Mouse (Mus musculus) adipocyte (in vitro differentiated cells): ENCODE measurements around the gene Gm20721.
A peak's percentile ranks its signal among the peaks of the same experiment; 100 is the strongest.
"Not testable (repeated sequence)": the region's sequence is repeated elsewhere in the genome, so short reads cannot be mapped to it uniquely, and the experiment has no call there.

Experiments used
- DNase-seq: peaks from one replicate; pipeline ENCODE4 v3.0.0-alpha.2; 2016; ENCODE audit warnings: low spot score

Gm20721 gene

GRCm38 (mm10) chr2:174346612-174346998 is at the start of gene Gm20721:
Gene Gm20721, minus strand, starts transcription at chr2:174346712.
- no peak for DNase-seq

GRCm38 (mm10) chr2:174393383-174393782 is 46.9 kb upstream of the Gm20721 start:
- no peak for DNase-seq

- DNase-seq = no peak
Measured at GRCm38 (mm10) chr2:174392554-174392953, 46.0 kb upstream of the Gm20721 start.

DNA sequence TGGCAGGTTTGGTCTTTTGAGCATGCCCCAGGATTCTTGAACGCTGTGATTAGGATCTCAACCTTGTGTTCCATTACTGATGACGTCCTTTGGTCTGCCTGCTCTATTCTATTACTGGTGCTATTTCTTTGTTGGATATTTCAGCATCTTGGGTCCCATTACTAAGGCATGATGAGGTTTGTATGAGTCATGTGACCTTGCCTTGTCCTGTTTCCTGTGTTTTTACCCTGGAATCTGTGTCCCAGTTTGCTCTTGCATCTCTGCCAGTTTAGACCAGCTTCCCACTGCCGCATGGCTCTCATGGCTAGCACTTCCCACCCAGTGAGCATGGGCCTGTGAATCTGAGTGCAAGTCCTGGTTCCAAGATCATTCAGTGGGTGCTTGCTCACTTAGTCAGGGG is 45.4 kb upstream of the Gm20721 start:
- no peak for DNase-seq

- no peak for DNase-seq
Measured at GRCm38 (mm10) chr2:174381021-174381420, 34.5 kb upstream of the Gm20721 start.

- DNase-seq = no peak
Measured at GRCm38 (mm10) chr2:174366571-174366970, 20.1 kb upstream of the Gm20721 start.

DNA sequence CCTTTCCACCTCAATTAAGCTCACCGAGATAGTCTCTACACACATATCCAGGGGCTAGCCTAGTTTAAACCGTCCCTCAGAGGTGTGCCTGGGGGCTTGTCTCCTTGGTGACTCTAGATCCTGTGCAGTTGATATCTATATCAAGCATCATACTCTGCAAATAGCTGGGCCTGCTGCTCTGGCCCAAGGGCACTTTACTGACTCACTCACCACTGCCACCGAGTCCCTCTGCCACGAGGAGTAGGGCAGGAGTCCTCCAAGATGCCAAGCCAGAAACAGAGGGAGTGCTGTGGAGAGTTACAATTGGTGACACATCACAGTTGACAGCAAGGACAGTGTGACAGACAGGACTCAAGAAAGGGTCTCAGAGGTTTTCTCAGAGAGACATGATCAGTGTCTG is 13.1 kb upstream of the Gm20721 start:
- DNase-seq = no peak

DNA sequence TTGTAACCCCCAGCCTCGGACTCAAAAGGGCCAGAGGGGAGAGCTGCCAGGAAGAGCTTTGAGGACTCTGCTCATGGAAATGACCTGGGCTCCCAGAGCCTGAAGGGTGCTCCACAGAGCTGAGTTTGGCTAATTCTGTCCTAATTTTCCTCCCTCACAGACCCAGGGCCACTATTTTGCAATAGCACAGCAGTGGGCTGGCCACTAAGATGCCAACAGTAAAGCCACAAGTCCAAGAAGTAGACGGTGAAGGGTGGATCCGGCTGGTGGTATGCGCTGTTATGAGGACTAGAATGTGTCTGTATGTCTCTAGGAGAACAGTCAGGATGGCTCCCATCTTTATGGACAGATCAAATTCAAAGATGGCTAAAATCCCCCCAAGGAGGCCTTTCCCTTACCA is 12.0 kb upstream of the Gm20721 start:
- DNase-seq = no peak

DNA sequence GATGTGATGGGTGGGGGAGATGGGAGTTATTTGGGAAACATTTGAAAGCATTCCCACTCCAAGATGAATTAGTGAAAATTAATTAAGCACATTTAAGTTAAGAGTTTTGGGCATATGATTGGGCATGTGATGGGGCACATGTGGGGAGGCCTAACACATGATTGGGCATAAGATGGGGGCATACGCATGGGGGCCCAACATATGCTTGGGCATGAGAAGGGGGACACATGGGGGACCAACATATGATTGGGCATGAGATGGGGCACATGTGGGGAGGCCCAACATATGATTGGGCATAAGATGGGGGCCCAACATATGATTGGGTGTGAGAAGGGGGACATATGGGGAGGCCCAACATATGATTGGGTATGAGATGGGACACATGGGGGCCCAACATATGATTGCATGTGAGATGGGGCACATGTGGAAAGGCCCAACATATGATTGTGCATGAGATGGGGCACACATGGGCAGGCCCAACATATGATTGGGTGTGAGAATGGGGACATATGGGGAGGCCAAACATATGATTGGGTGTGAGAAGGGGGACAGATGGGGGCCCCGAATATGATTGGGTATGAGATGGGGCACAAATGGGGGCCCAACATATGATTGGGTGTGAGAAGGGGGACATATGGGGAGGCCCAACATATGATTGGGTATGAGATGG is 622 bp upstream of the Gm20721 start:
- not testable (repeated sequence) for DNase-seq

DNA sequence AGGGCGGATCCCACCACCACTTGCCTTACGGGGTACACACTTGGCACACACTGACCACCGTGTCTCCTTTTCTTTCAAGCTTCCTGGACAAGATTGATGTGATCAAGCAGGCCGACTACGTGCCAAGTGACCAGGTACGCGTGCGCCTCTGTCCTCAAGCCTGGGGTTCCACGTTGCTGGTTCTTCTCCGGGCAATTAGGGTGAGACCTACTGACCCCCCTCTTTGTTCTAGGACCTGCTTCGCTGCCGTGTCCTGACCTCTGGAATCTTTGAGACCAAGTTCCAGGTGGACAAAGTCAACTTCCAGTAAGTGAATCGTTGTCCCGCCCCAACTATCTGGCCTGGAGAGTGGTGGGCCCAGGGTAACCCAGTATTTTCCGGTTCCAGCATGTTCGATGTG is 1.5 kb downstream of the Gm20721 start:
- DNase-seq = no peak

- DNase-seq = peak; percentile 99
Measured at GRCm38 (mm10) chr2:174344003-174344655, 2.4 kb downstream of the Gm20721 start.

GRCm38 (mm10) chr2:174343566-174343965 is 2.9 kb downstream of the Gm20721 start:
- no peak for DNase-seq

- no peak for DNase-seq
Measured at GRCm38 (mm10) chr2:174342793-174343400, 3.6 kb downstream of the Gm20721 start.

GRCm38 (mm10) chr2:174340893-174341580 is 5.5 kb downstream of the Gm20721 start:
- no peak for DNase-seq

- DNase-seq = no peak
Measured at GRCm38 (mm10) chr2:174340229-174340892, 6.2 kb downstream of the Gm20721 start.

DNA sequence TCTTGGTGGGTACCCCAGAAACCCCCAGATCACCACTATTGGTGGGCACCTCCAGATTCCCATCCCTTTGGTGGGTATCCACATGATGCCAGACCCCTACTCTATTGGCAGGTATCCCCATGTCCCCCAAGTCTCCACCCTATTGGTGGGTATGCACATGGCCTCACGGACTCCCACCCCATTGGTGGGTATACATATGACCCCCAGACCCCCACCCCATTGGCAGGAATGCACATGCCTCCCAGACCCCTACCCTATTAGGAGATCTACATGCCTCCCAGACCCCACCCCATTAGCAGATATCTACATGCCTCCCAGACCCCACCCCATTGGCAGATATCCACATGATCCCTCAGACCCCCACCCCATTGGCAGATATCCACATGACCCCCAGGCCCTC is 6.8 kb downstream of the Gm20721 start:
- DNase-seq = no peak

DNA sequence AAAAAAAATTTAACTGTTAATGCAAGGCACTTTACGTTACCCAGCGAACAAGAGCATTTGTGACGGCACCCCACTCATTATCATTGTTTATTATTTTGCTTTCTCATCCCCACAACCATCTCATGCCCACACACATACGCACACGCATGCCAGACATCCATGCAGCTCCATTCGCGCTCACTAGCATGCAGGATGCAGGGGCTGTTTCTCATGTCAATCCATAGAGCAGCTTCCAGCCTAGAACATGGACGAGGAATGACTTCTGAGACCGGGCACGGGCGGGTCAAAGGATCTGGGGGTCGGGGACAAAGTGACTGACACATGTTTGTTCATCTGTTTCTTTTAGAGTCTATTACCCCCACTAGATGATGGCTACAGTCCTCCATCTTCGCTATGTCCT is 9.2 kb downstream of the Gm20721 start:
- DNase-seq = no peak

DNA sequence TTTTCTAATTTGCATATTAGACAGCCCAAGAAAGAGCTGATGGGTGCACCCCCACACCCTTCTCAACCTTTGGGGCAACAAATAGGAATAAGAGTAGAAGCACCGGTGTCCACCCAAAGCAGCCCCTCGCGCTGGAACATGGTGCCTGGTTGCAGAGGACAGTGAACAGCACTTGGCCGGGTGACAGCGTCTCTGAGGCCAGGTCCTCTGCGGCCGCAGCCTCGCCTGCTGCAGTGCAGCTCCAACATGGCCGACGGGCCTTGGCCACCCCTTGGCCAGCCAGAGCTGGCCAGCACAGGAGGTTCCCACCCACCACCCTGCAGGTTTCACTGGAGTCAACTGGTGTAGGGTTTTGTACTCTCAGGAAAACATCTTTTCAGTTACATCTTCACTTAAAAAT is 12.1 kb downstream of the Gm20721 start:
- DNase-seq = no peak

DNA sequence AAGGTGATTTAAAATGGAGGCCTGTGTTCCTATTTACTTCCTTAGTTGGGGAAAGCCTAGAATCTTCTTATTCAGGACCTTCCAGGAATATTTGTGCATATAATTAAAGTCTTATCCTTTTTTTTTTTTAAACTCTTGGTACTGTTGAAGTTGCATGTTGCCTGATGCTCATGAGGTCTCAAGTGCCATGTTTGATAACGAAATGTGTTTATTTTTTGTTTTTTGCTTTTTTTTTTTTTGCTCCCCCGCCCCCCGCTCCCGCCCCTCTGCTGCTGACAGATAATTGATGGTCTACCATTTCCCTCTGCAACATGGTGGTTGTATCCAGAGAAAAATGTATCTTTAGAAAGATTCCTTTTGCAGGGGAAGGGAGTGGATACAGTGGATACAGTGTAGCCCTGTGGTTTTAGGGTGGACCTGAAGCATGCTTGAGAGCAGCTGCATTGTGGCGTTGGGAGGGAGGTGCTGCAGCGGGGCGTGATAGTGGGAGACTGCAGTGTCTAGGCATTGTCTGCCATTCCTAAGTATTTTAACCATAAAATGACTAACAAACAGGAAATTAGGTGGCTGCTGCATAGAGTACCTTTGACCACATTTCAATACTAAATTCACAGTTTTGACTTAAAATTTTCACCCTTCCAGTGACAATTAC is 13.1 kb downstream of the Gm20721 start:
- DNase-seq = no peak

DNA sequence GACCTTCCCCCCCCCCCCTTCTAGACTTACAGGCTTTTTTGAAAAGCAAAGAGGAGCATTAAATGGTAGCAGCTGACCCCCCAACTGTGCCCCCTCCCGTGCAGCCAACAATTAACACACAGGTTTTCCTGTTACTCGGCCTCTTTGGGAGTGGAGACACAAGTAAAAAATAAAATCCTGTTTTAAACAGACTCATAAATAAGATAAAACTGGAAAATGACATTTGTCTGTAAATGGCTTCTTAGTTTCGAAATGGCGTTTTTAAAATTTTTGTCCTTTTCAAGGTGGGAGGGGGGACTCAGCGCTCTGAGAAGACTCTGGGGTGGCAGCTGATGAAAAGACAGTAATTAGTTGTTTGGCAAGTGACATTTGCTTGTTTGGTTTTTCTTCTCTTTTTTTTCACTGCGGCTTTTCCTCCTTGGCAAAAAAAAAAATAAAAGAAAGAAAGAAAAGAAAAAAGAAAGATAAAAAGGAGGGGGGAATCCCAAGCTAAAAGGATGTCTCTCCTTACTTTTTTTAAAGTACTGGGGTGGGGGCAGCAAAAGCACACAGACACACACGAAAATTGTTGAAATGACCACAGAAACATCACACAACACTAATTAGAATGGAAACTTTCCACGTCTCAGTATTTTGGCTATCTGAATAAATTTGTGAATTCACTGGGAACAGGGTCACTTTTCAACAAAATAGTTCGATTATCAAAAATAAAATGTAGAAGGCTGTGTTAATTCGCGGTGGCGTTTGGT is 15.1 kb downstream of the Gm20721 start:
- DNase-seq = no peak

DNA sequence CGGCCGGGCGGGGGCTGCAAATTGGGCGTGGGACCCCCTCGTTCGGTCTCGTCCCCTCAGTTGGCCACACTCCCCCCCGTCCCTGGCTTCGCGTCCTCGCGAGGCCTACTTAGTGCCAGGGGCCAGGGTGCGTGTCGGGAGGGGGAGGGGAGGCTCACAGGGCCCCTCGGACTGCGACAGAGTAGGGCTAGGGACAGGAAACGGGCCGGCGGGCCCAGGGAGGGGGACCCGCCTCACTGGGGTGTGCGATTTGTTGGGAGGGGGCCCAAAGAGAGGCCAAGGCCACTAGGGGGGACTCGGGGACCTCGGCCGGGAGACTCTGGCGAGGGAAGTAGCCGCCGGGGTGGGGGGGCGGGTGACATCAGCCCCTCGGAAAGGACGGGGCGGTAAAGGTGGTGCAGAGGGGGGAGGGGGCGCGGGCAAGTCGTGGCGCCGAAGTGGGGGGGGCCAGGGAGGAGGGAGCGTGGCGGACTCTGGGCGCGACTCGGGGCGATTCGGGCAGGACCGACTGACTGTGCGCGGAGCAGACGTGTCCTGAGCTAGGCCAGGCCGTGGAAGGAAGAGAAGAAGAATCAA is 15.8 kb downstream of the Gm20721 start:
- peak; percentile 69 for DNase-seq
